Mouse (Mus musculus): ENCODE results near the gene Znrf3. TPM values are rescaled to one million over a fixed set of nuclear protein-coding genes. Genes with fewer than 3 reads are reported as not detected.

Znrf3 gene
- polyA plus RNA-seq, 1 experiment = 2.2 TPM

DNA sequence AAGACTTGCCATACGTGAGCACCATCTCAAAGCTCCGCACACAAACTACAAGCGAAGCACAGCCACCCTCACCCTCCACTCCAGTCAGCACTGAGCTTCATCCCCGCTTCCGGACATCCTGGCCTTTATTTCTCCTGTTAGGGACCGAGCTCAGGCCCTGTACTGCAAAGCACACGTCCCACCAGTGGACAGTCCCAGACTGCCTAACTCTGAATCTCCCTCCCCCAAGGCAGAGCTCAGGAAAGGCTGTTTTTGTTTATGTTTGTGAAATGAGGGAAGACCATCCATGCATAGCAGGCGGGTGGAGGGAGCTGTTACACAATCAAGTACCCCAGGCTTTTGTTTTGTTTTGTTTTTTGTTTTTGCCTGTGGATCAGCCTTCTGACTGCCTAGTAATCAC lies 191.9 kb downstream of the Znrf3 start:
- H3K4me1 ChIP-seq (ENCODE audit: control insufficient read depth, insufficient read depth, low read length) = peaks cover 9% of the 10 kb centered on the region
- no peak overlapping the region for H3K4me3 ChIP-seq (ENCODE audit: insufficient read depth, low read length)
- TF ChIP-seq POLR2A (IDR thresholded peaks at IDR 0.05; ENCODE audit: borderline replicate concordance, low read depth, low read length) (no peak), CTCF (IDR thresholded peaks at IDR 0.05; ENCODE audit: low read depth, low read length) (no peak)
- no peak overlapping the region for H3K27ac ChIP-seq (ENCODE audit: insufficient read depth, low read depth, low read length)

DNA sequence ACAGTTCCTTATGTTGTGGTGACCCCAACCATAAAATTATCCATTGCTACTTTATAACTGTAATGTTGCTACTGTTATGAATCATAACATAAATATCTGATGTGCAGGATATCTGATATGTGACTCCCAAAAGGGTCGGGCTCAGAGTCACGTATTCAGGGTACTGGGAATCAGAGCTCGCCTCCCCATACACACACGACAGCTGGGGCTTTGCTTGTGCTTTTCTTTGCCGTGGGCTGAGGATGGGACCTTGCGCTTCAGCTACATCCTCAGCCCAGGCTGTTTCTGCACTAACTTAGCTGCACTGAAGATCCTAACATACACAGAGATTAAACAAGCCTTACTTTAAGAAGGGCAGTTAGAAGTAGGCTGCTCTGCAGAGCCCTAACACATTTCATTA lies 193.5 kb downstream of the Znrf3 start:
- Histone ChIP-seq H3K4me3 (ENCODE audit: insufficient read depth, low read length) (no peak overlapping the region), H3K4me1 (ENCODE audit: control insufficient read depth, insufficient read depth, low read length) (peaks cover 9% of the 10 kb centered on the region), H3K27ac (ENCODE audit: insufficient read depth, low read depth, low read length) (no peak overlapping the region)
- TF ChIP-seq CTCF (IDR thresholded peaks at IDR 0.05; ENCODE audit: low read depth, low read length) (no peak), POLR2A (IDR thresholded peaks at IDR 0.05; ENCODE audit: borderline replicate concordance, low read depth, low read length) (no peak)

GRCm38 (mm10) chr11:5248200-5248599 lies 196.4 kb downstream of the Znrf3 start:
- TF ChIP-seq CTCF (IDR thresholded peaks at IDR 0.05; ENCODE audit: low read depth, low read length) (no peak), POLR2A (IDR thresholded peaks at IDR 0.05; ENCODE audit: borderline replicate concordance, low read depth, low read length) (no peak)
- Histone ChIP-seq H3K4me1 (ENCODE audit: control insufficient read depth, insufficient read depth, low read length) (peaks cover 7% of the 10 kb centered on the region), H3K27ac (ENCODE audit: insufficient read depth, low read depth, low read length) (no peak overlapping the region), H3K4me3 (ENCODE audit: insufficient read depth, low read length) (no peak overlapping the region)

GRCm38 (mm10) chr11:5245431-5245830 lies 199.2 kb downstream of the Znrf3 start:
- Histone ChIP-seq H3K27ac (ENCODE audit: insufficient read depth, low read depth, low read length) (no peak overlapping the region), H3K4me3 (ENCODE audit: insufficient read depth, low read length) (no peak overlapping the region), H3K4me1 (ENCODE audit: control insufficient read depth, insufficient read depth, low read length) (peaks cover 7% of the 10 kb centered on the region)
- no peak for TF ChIP-seq POLR2A (IDR thresholded peaks at IDR 0.05; ENCODE audit: borderline replicate concordance, low read depth, low read length)
- no peak for TF ChIP-seq CTCF (IDR thresholded peaks at IDR 0.05; ENCODE audit: low read depth, low read length)

GRCm38 (mm10) chr11:5244749-5245130 lies 199.9 kb downstream of the Znrf3 start:
- H3K27ac ChIP-seq (ENCODE audit: insufficient read depth, low read depth, low read length) = no peak overlapping the region
- H3K4me3 ChIP-seq (ENCODE audit: insufficient read depth, low read length) = no peak overlapping the region
- TF ChIP-seq CTCF (IDR thresholded peaks at IDR 0.05; ENCODE audit: low read depth, low read length) = no peak
- TF ChIP-seq POLR2A (IDR thresholded peaks at IDR 0.05; ENCODE audit: borderline replicate concordance, low read depth, low read length) = no peak
- H3K4me1 ChIP-seq (ENCODE audit: control insufficient read depth, insufficient read depth, low read length) = peaks cover 7% of the 10 kb centered on the region

DNA sequence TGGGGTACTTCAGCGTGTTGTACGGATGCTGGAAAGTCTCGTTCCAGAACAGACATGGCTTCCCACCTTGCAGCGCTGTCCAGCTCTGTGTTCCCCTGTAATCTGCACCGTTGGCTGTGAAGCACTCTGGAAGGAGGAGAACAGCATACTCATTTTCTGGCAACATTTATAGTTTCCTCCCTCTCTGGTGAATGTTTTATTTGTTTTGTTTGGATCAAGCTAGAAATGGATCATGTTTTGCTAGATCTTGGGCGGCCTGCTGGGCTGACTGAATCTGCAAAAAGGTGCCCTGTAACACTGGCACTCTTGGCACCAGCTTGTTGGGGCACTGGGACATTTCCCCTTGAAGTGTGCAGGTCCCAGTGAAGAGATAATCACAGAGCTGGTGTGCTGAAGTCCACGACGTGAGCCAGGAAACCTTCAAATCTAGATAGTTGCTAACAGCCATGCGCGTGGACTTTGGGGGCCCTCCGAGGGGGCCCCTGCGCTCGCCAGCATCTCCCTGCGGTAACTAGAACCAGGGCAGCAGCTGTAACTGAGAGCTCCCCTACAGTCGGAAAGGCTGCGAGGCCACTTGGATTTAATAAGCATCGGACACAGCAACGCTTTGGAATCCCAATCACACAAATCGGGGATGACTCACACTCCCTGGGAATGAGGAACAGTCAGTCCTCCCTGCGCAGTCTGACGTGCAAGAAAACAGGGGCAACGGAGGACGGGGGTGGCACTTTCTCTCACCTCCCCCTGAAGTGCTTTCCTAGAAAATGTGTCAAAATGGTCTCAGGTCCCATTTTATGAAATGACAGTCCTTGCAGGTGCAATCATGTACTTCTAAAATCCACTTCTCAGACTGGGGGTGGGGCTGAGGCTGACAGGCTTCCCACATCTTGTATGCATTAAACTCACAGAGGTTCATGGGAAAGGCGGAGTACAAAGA lies 200.6 kb downstream of the Znrf3 start:
- no peak overlapping the region for H3K27ac ChIP-seq (ENCODE audit: insufficient read depth, low read depth, low read length)
- no peak overlapping the region for H3K4me3 ChIP-seq (ENCODE audit: insufficient read depth, low read length)
- TF ChIP-seq POLR2A (IDR thresholded peaks at IDR 0.05; ENCODE audit: borderline replicate concordance, low read depth, low read length) (no peak), CTCF (IDR thresholded peaks at IDR 0.05; ENCODE audit: low read depth, low read length) (no peak)
- H3K4me1 ChIP-seq (ENCODE audit: control insufficient read depth, insufficient read depth, low read length) = peaks cover 7% of the 10 kb centered on the region

DNA sequence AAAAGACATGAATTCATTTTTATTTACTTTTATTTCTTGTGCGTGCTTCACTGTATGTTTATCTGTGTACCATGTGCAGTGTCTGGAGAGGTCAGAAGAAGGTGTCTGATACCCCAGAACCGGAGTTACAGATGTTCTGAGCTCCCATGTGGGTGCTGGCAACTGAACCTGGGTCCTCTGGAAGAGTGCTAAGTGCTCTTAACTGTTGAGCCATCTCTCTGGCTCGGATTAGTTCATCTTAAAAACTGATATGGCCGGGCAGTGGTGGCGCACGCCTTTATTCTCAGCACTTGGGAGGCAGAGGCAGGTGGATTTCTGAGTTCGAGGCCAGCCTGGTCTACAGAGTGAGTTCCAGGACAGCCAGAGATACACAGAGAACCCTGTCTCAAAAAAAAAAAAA lies 201.4 kb downstream of the Znrf3 start:
- Histone ChIP-seq H3K4me1 (ENCODE audit: control insufficient read depth, insufficient read depth, low read length) (no peaks in the 10 kb centered on the region), H3K4me3 (ENCODE audit: insufficient read depth, low read length) (no peak overlapping the region), H3K27ac (ENCODE audit: insufficient read depth, low read depth, low read length) (no peak overlapping the region)
- TF ChIP-seq POLR2A (IDR thresholded peaks at IDR 0.05; ENCODE audit: borderline replicate concordance, low read depth, low read length) (no peak), CTCF (IDR thresholded peaks at IDR 0.05; ENCODE audit: low read depth, low read length) (no peak)

GRCm38 (mm10) chr11:5242158-5242557 lies 202.5 kb downstream of the Znrf3 start:
- no peak for TF ChIP-seq POLR2A (IDR thresholded peaks at IDR 0.05; ENCODE audit: borderline replicate concordance, low read depth, low read length)
- TF ChIP-seq CTCF (IDR thresholded peaks at IDR 0.05; ENCODE audit: low read depth, low read length) = no peak
- Histone ChIP-seq H3K27ac (ENCODE audit: insufficient read depth, low read depth, low read length) (no peak overlapping the region), H3K4me1 (ENCODE audit: control insufficient read depth, insufficient read depth, low read length) (no peaks in the 10 kb centered on the region), H3K4me3 (ENCODE audit: insufficient read depth, low read length) (no peak overlapping the region)

DNA sequence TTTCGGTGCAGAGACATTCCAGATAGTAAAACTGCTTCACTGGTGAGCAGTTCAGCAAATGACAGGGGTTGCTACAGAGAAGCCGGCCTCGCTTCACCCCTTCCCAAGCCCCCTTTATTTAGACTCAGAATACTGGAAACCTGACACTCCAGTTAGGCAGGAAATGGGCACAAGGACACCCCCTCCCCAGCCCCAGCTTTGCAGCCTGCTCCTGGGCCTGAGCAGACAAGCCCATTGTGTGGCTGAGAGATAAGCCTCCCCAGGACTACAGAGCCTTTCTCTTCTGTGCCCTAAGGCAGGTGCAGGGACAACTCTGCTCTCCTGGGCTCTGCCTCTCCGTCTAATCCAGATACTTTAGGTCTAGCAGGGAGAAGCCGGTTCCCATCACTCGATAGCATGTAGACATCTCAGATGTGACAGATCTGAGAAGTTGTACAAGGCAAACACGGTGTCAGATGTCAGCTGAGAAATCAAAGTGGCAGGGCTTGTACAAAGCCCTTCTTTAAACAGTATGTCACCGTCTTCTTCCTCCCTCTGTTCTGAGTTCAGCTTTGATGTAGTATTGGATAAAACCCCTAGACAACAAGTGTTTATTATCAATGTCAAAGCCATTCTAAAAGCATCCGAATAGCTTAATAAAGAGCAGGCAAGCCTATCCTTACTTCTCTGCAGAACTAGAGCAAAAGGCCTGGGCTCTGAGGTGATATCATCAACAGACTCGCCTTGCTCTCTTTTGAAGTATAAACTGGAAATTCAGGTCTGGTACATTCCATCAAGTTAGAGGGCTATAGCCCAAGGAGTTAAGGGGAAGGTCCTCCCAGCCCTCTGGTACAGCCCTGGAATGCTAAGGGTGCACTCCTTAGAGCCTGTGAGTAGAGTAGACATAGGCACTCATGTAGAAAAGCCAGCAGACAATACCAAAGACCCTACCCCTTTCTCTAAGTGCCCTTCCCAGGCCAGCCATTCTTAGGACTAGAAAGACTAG lies 204.6 kb downstream of the Znrf3 start:
- H3K27ac ChIP-seq (ENCODE audit: insufficient read depth, low read depth, low read length) = no peak overlapping the region
- TF ChIP-seq POLR2A (IDR thresholded peaks at IDR 0.05; ENCODE audit: borderline replicate concordance, low read depth, low read length) (no peak), CTCF (IDR thresholded peaks at IDR 0.05; ENCODE audit: low read depth, low read length) (no peak)
- H3K4me1 ChIP-seq (ENCODE audit: control insufficient read depth, insufficient read depth, low read length) = no peaks in the 10 kb centered on the region
- H3K4me3 ChIP-seq (ENCODE audit: insufficient read depth, low read length) = no peak overlapping the region

Other genes starting within 250 kb of the Znrf3 start
- gene Kremen1, start 183.3 kb downstream of the Znrf3 start, polyA plus RNA-seq (2012; ENCODE audit: insufficient read depth, insufficient read length, missing spikeins) = 13.4 TPM in 2 replicates
- gene Xbp1, start 75.8 kb upstream of the Znrf3 start, polyA plus RNA-seq (2012; ENCODE audit: insufficient read depth, insufficient read length, missing spikeins) = 133 and 140 TPM in 2 replicates
- gene Ccdc117, start 97.3 kb upstream of the Znrf3 start, polyA plus RNA-seq (2012; ENCODE audit: insufficient read depth, insufficient read length, missing spikeins) = 13.6 and 16.6 TPM in 2 replicates
- not detected in 2 replicates for gene Ankrd36, start 124.8 kb upstream of the Znrf3 start, polyA plus RNA-seq (2012; ENCODE audit: insufficient read depth, insufficient read length, missing spikeins)